15 mouse cellular contexts compared by ENCODE assay signal in genomic region chr12:112632907-112633306, GRCm38 (mm10). TPM values are rescaled to one million over a fixed set of nuclear protein-coding genes. Genes with fewer than 3 reads are reported as not detected.
DNase-seq lines count a peak whose midpoint lies in the region; ATAC-seq and TF ChIP-seq lines count a peak whose summit lies in the region.
"Had no signal": no experiment of that assay in that cellular context is flagged by ENCODE, and none has a peak within 500 bp of the region (broad histone marks: within the 10 kb centered on the region; RNA-seq: fewer than 3 reads in every experiment).

No protein-coding gene starts in this region.

- ATAC-seq in heart, embryonic 12.5 days (ENCODE audit: insufficient number of reproducible peaks, low FRiP score): no peak
- ATAC-seq in liver, postnatal 0 days: no peak
- ATAC-seq in midbrain, embryonic 13.5 days: no peak
- ATAC-seq: hindbrain, embryonic 16.5 days had no signal

- peaks cover 37% of the 10 kb centered on the region for H3K36me3 ChIP-seq in heart, embryonic 10.5 days
- H3K36me3 ChIP-seq in heart, embryonic 12.5 days: peaks cover 30% of the 10 kb centered on the region
- H3K36me3 ChIP-seq in liver, postnatal 0 days (replicated peaks; ENCODE audit: insufficient read depth, low read length): 0 out of 2 replicates have a peak, but pooled peaks cover 2% of the 10 kb centered on the region
- no peaks in the 10 kb centered on the region for H3K36me3 ChIP-seq in midbrain, embryonic 13.5 days
- H3K36me3 ChIP-seq: G1E; midbrain, embryonic 10.5 days had no signal

- no peaks in the 10 kb centered on the region for H3K9me3 ChIP-seq in heart, embryonic 10.5 days
- H3K9me3 ChIP-seq in heart, embryonic 12.5 days (replicated peaks): no peaks in the 10 kb centered on the region
- H3K9me3 ChIP-seq in liver, postnatal 0 days (ENCODE audit: low read length): no peaks in the 10 kb centered on the region
- H3K9me3 ChIP-seq in midbrain, embryonic 13.5 days: no peaks in the 10 kb centered on the region
- H3K9me3 ChIP-seq: G1E; midbrain, embryonic 10.5 days had no signal

- H3K9ac ChIP-seq in heart, embryonic 12.5 days: no peak overlapping the region
- H3K9ac ChIP-seq in liver, postnatal 0 days (replicated peaks): peak overlapping the region; percentile 1
- H3K9ac ChIP-seq in midbrain, embryonic 13.5 days (replicated peaks): no peak overlapping the region

- 68% methylated on average over 5 of the region's 5 CpGs for WGBS in heart, embryonic 10.5 days
- WGBS in heart, embryonic 12.5 days: 68% methylated on average over 5 of the region's 5 CpGs
- WGBS in liver, postnatal 0 days (ENCODE audit: insufficient replicate concordance): 42% methylated on average over 5 of the region's 5 CpGs
- WGBS in midbrain, embryonic 13.5 days: 92% methylated on average over 5 of the region's 5 CpGs

- no peak overlapping the region for H3K4me2 ChIP-seq in heart, embryonic 12.5 days
- peak overlapping the region; percentile 46 for H3K4me2 ChIP-seq in liver, postnatal 0 days (ENCODE audit: low read depth, low read length)
- no peak overlapping the region for H3K4me2 ChIP-seq in midbrain, embryonic 13.5 days (replicated peaks)

- peaks cover 54% of the 10 kb centered on the region for H3K4me1 ChIP-seq in heart, embryonic 10.5 days
- H3K4me1 ChIP-seq in heart, embryonic 12.5 days (replicated peaks): peaks cover 35% of the 10 kb centered on the region
- H3K4me1 ChIP-seq in liver, postnatal 0 days (ENCODE audit: insufficient read depth): peaks cover 50% of the 10 kb centered on the region
- peaks cover 11% of the 10 kb centered on the region for H3K4me1 ChIP-seq in midbrain, embryonic 13.5 days (replicated peaks)

- TF ChIP-seq EP300 in liver, postnatal 0 days (IDR thresholded peaks at IDR 0.05; ENCODE audit: low read depth): no peak

- TF ChIP-seq CTCF in liver, postnatal 0 days (IDR thresholded peaks at IDR 0.05; ENCODE audit: low read depth): no peak

- no peak for DNase-seq in heart, embryonic 10.5 days (ENCODE audit: low spot score)
- DNase-seq in spleen, postnatal 36 days (ENCODE audit: low spot score in 2 of 2): peak; percentile 73 to 74
- no peak for DNase-seq in spleen, postnatal 14 days (ENCODE audit: low spot score in 2 of 2)
- no peak for DNase-seq in liver, postnatal 0 days
- DNase-seq in testis, postnatal 14 days (ENCODE audit: low spot score): no peak
- DNase-seq: adrenal gland, postnatal 36 days; cerebellum, adult 11 months; gastrocnemius, postnatal 25 days; kidney, adult 2 months had no signal

- H3K27ac ChIP-seq in heart, embryonic 10.5 days: peak overlapping the region; percentile 56; the same call in 1 of the 2 replicates
- H3K27ac ChIP-seq in heart, embryonic 12.5 days (ENCODE audit: poor library complexity, severe bottlenecking): no peak overlapping the region
- peak overlapping the region; percentile 77 for H3K27ac ChIP-seq in liver, postnatal 0 days (ENCODE audit: low read depth)
- no peak overlapping the region for H3K27ac ChIP-seq in midbrain, embryonic 13.5 days
- H3K27ac ChIP-seq: left cerebral cortex, adult 2 months; midbrain, embryonic 10.5 days had no signal

- H3K4me3 ChIP-seq in heart, embryonic 10.5 days: no peak overlapping the region
- H3K4me3 ChIP-seq in heart, embryonic 12.5 days: no peak overlapping the region
- H3K4me3 ChIP-seq in liver, postnatal 0 days (ENCODE audit: low read depth, low read length): no peak overlapping the region
- no peak overlapping the region for H3K4me3 ChIP-seq in midbrain, embryonic 13.5 days (replicated peaks)
- H3K4me3 ChIP-seq: left cerebral cortex, adult 2 months; midbrain, embryonic 10.5 days had no signal

- H3K27me3 ChIP-seq in heart, embryonic 10.5 days (ENCODE audit: insufficient read depth, poor library complexity, severe bottlenecking): peaks cover 3% of the 10 kb centered on the region; the same call in 1 of the 2 replicates
- no peaks in the 10 kb centered on the region for H3K27me3 ChIP-seq in heart, embryonic 12.5 days (replicated peaks)
- no peaks in the 10 kb centered on the region for H3K27me3 ChIP-seq in liver, postnatal 0 days (ENCODE audit: insufficient read depth, low read length)
- no peaks in the 10 kb centered on the region for H3K27me3 ChIP-seq in midbrain, embryonic 13.5 days

RNA-seq across cellular contexts. Expression of gene Siva1, which starts 11.6 kb away (rescaled TPM):
- 175 and 207 TPM in 2 replicates for polyA plus RNA-seq in heart, embryonic 10.5 days (2016; fragmentation: Nextera tagmentation; extraction: Ambion mirVana)
- 99.4 and 116 TPM in 2 replicates for polyA plus RNA-seq in heart, embryonic 12.5 days (2016; fragmentation: Nextera tagmentation; extraction: Ambion mirVana)
- 55.6 and 62.2 TPM in 2 replicates for polyA plus RNA-seq in liver, postnatal 0 days (2015; fragmentation: Nextera tagmentation; extraction: Ambion mirVana)
- polyA plus RNA-seq in midbrain, embryonic 13.5 days (2015; fragmentation: Nextera tagmentation; extraction: Ambion mirVana): 83.0 and 96.5 TPM in 2 replicates

RNA-seq across cellular contexts. Expression of gene Adssl1, which starts 13.1 kb away (rescaled TPM):
- 57.2 and 99.3 TPM in 2 replicates for polyA plus RNA-seq in heart, embryonic 10.5 days (2016; fragmentation: Nextera tagmentation; extraction: Ambion mirVana)
- polyA plus RNA-seq in heart, embryonic 12.5 days (2016; fragmentation: Nextera tagmentation; extraction: Ambion mirVana): 81.7 and 86.4 TPM in 2 replicates
- polyA plus RNA-seq in liver, postnatal 0 days (2015; fragmentation: Nextera tagmentation; extraction: Ambion mirVana): 22.8 and 24.4 TPM in 2 replicates
- polyA plus RNA-seq in midbrain, embryonic 13.5 days (2015; fragmentation: Nextera tagmentation; extraction: Ambion mirVana): 1.1 and 1.5 TPM in 2 replicates

RNA-seq across cellular contexts. Expression of gene Akt1, which starts 41.8 kb away (rescaled TPM):
- polyA plus RNA-seq in heart, embryonic 10.5 days (2016; fragmentation: Nextera tagmentation; extraction: Ambion mirVana): 57.1 and 82.0 TPM in 2 replicates
- 180 and 184 TPM in 2 replicates for polyA plus RNA-seq in heart, embryonic 12.5 days (2016; fragmentation: Nextera tagmentation; extraction: Ambion mirVana)
- polyA plus RNA-seq in liver, postnatal 0 days (2015; fragmentation: Nextera tagmentation; extraction: Ambion mirVana): 26.7 and 29.3 TPM in 2 replicates
- 55.9 and 61.1 TPM in 2 replicates for polyA plus RNA-seq in midbrain, embryonic 13.5 days (2015; fragmentation: Nextera tagmentation; extraction: Ambion mirVana)

RNA-seq across cellular contexts. Expression of gene Inf2, which starts 44.3 kb away (rescaled TPM):
- 3.5 and 5.6 TPM in 2 replicates for polyA plus RNA-seq in heart, embryonic 10.5 days (2016; fragmentation: Nextera tagmentation; extraction: Ambion mirVana)
- 2.2 and 3.5 TPM in 2 replicates for polyA plus RNA-seq in heart, embryonic 12.5 days (2016; fragmentation: Nextera tagmentation; extraction: Ambion mirVana)
- polyA plus RNA-seq in liver, postnatal 0 days (2015; fragmentation: Nextera tagmentation; extraction: Ambion mirVana): 1.8 and 1.9 TPM in 2 replicates
- 0.43 and 1.8 TPM in 2 replicates for polyA plus RNA-seq in midbrain, embryonic 13.5 days (2015; fragmentation: Nextera tagmentation; extraction: Ambion mirVana)

RNA-seq across cellular contexts. Expression of gene Zbtb42, which starts 45.7 kb away (rescaled TPM):
- polyA plus RNA-seq in heart, embryonic 10.5 days (2016; fragmentation: Nextera tagmentation; extraction: Ambion mirVana): 3.9 and 4.3 TPM in 2 replicates
- 4.7 and 6.4 TPM in 2 replicates for polyA plus RNA-seq in heart, embryonic 12.5 days (2016; fragmentation: Nextera tagmentation; extraction: Ambion mirVana)
- 1.3 and 1.6 TPM in 2 replicates for polyA plus RNA-seq in liver, postnatal 0 days (2015; fragmentation: Nextera tagmentation; extraction: Ambion mirVana)
- polyA plus RNA-seq in midbrain, embryonic 13.5 days (2015; fragmentation: Nextera tagmentation; extraction: Ambion mirVana): 2.8 and 3.3 TPM in 2 replicates

Comparison
In these comparisons a context has a peak if more than half of its experiments do, and no peak if none do; other contexts are left out.
1. DNase-seq: peak in spleen, postnatal 36 days (2 of 2); none in heart, embryonic 10.5 days (single experiment), spleen, postnatal 14 days (0 of 2), liver, postnatal 0 days (single experiment) and testis, postnatal 14 days (single experiment).
2. H3K27ac ChIP-seq: peak in heart, embryonic 10.5 days (single experiment) and liver, postnatal 0 days (single experiment); none in heart, embryonic 12.5 days (single experiment) and midbrain, embryonic 13.5 days (single experiment).